Mouse (Mus musculus) erythroblast, embryonic 14.5 days (primary cell): ENCODE measurements around the gene Umad1.

Experiments
- GATA1 ChIP-seq: IDR thresholded peaks from 2 replicates; pipeline ENCODE4 v1.6.1; 2012; ENCODE audit warnings: low read length, inconsistent platforms, mixed read lengths
- TAL1 ChIP-seq: IDR thresholded peaks from 3 replicates; pipeline ENCODE4 v1.6.1; 2012; ENCODE audit warnings: low read length, inconsistent platforms, mixed read lengths

- no peak for TF ChIP-seq TAL1
- TF ChIP-seq GATA1, result no peak
Measured at GRCm38 (mm10) chr6:8360805-8361204, 101.7 kb downstream of the Umad1 start.
